Mouse (Mus musculus) E14TG2a.4 (cell line): ENCODE data around the gene Tle4.

Source experiments
- CTCF ChIP-seq: conservative IDR thresholded peaks from 2 replicates; pipeline ENCODE4 v1.5.1; 2014; ENCODE audit warnings: low read length
- POU5F1 ChIP-seq: IDR thresholded peaks from 2 replicates; pipeline ENCODE4 v1.6.1; 2014; ENCODE audit warnings: low read length, borderline replicate concordance

DNA sequence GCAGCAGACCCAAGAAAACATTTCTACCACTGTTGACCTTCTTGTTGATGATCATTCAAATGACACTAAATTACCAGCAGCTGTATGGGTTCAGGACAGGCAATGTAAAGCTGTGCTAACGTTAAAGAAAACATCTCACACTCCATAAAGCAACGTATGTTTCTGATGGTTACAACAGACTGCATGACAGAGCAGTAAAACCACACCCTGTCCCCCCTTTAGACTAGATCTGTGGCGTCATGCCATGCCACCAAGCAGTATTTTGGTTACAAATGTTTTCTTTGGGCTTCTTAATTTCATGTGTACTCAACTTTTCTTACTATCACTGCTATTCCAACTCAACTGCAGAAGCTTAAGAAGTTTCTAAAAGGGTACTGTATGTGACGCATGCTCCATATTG, 19.8 kb downstream of the Tle4 start:
- TF ChIP-seq CTCF (no peak), POU5F1 (no peak)
